Mouse (Mus musculus): ENCODE data around the gene Osbpl5. TPM values are rescaled to one million over a fixed set of nuclear protein-coding genes. Genes with fewer than 3 reads are reported as not detected.

The Osbpl5 gene
- 75.0 and 77.1 TPM in 2 replicates for polyA plus RNA-seq (2012; rRNA removed)

- no peak for DNase-seq
- no peak within 1 kb of the TSS for H3K27ac ChIP-seq (ENCODE audit: insufficient read depth, low read depth, low read length)
- TF ChIP-seq CTCF (conservative IDR thresholded peaks at IDR 0.05; ENCODE audit: insufficient read depth, insufficient read length, low read depth, low read length), result no peak
- no peak for TF ChIP-seq POLR2A (IDR thresholded peaks at IDR 0.05; ENCODE audit: low read depth, low read length)
- no peaks in the 10 kb centered on the region for H3K4me1 ChIP-seq (ENCODE audit: control insufficient read depth, insufficient read depth, low read length)
- no peaks in the 10 kb centered on the region for H3K36me3 ChIP-seq (ENCODE audit: control insufficient read depth, insufficient read depth, low read length)
- peak within 1 kb of the TSS; percentile 53 for H3K4me3 ChIP-seq (ENCODE audit: insufficient read depth, low read depth, low read length)
- 24% methylated on average over 22 of the region's 22 CpGs for WGBS
- no peaks in the 10 kb centered on the region for H3K27me3 ChIP-seq (replicated peaks; ENCODE audit: control insufficient read depth, insufficient read depth, low read length)
These were observed at the start of gene Osbpl5 for GRCm38 (mm10) chr7:143756125-143757026. Gene Osbpl5 (minus strand): TSS chr7:143756985.

- Histone ChIP-seq H3K4me3 (ENCODE audit: insufficient read depth, low read depth, low read length) (no peak overlapping the region), H3K36me3 (ENCODE audit: control insufficient read depth, insufficient read depth, low read length) (peaks cover 2% of the 10 kb centered on the region; the same call in 1 of the 2 replicates), H3K4me1 (ENCODE audit: control insufficient read depth, insufficient read depth, low read length) (no peaks in the 10 kb centered on the region), H3K27me3 (replicated peaks; ENCODE audit: control insufficient read depth, insufficient read depth, low read length) (no peaks in the 10 kb centered on the region), H3K27ac (ENCODE audit: insufficient read depth, low read depth, low read length) (no peak overlapping the region)
- 37% methylated on average over 5 of the region's 5 CpGs for WGBS
- DNase-seq, result peak; percentile 62
- TF ChIP-seq POLR2A (IDR thresholded peaks at IDR 0.05; ENCODE audit: low read depth, low read length), result no peak
- no peak for TF ChIP-seq CTCF (conservative IDR thresholded peaks at IDR 0.05; ENCODE audit: insufficient read depth, insufficient read length, low read depth, low read length)
These were observed 48.4 kb upstream of the Osbpl5 start for GRCm38 (mm10) chr7:143805199-143805624.

- TF ChIP-seq CTCF (conservative IDR thresholded peaks at IDR 0.05; ENCODE audit: insufficient read depth, insufficient read length, low read depth, low read length) (no peak), POLR2A (IDR thresholded peaks at IDR 0.05; ENCODE audit: low read depth, low read length) (no peak)
- Histone ChIP-seq H3K36me3 (ENCODE audit: control insufficient read depth, insufficient read depth, low read length) (peaks cover 3% of the 10 kb centered on the region; the same call in 1 of the 2 replicates), H3K4me1 (ENCODE audit: control insufficient read depth, insufficient read depth, low read length) (no peaks in the 10 kb centered on the region), H3K27me3 (replicated peaks; ENCODE audit: control insufficient read depth, insufficient read depth, low read length) (no peaks in the 10 kb centered on the region), H3K4me3 (ENCODE audit: insufficient read depth, low read depth, low read length) (no peak overlapping the region), H3K27ac (ENCODE audit: insufficient read depth, low read depth, low read length) (no peak overlapping the region)
- 79% methylated on average over 8 of the region's 8 CpGs for WGBS
- no peak for DNase-seq
These were observed 44.6 kb upstream of the Osbpl5 start for GRCm38 (mm10) chr7:143801195-143802065.

- H3K27me3 ChIP-seq (replicated peaks; ENCODE audit: control insufficient read depth, insufficient read depth, low read length), result no peaks in the 10 kb centered on the region
- H3K27ac ChIP-seq (ENCODE audit: insufficient read depth, low read depth, low read length), result no peak overlapping the region
- 82% methylated on average over 1 of the region's 1 CpGs for WGBS
- DNase-seq, result no peak
- no peak overlapping the region for H3K4me3 ChIP-seq (ENCODE audit: insufficient read depth, low read depth, low read length)
- H3K4me1 ChIP-seq (ENCODE audit: control insufficient read depth, insufficient read depth, low read length), result no peaks in the 10 kb centered on the region
- peaks cover 3% of the 10 kb centered on the region; the same call in 1 of the 2 replicates for H3K36me3 ChIP-seq (ENCODE audit: control insufficient read depth, insufficient read depth, low read length)
- TF ChIP-seq CTCF (conservative IDR thresholded peaks at IDR 0.05; ENCODE audit: insufficient read depth, insufficient read length, low read depth, low read length), result no peak
- TF ChIP-seq POLR2A (IDR thresholded peaks at IDR 0.05; ENCODE audit: low read depth, low read length), result no peak
These were observed 44.0 kb upstream of the Osbpl5 start for GRCm38 (mm10) chr7:143800770-143801169.

- Histone ChIP-seq H3K4me3 (ENCODE audit: insufficient read depth, low read depth, low read length) (no peak overlapping the region), H3K4me1 (ENCODE audit: control insufficient read depth, insufficient read depth, low read length) (no peaks in the 10 kb centered on the region), H3K27me3 (replicated peaks; ENCODE audit: control insufficient read depth, insufficient read depth, low read length) (no peaks in the 10 kb centered on the region), H3K27ac (ENCODE audit: insufficient read depth, low read depth, low read length) (no peak overlapping the region), H3K36me3 (ENCODE audit: control insufficient read depth, insufficient read depth, low read length) (peaks cover 3% of the 10 kb centered on the region; the same call in 1 of the 2 replicates)
- DNase-seq, result no peak
- TF ChIP-seq POLR2A (IDR thresholded peaks at IDR 0.05; ENCODE audit: low read depth, low read length), result no peak
- TF ChIP-seq CTCF (conservative IDR thresholded peaks at IDR 0.05; ENCODE audit: insufficient read depth, insufficient read length, low read depth, low read length), result no peak
- 93% methylated on average over 4 of the region's 4 CpGs for WGBS
These were observed 42.0 kb upstream of the Osbpl5 start for GRCm38 (mm10) chr7:143798783-143799182.

GRCm38 (mm10) chr7:143793121-143793520 is 36.3 kb upstream of the Osbpl5 start:
- peak; percentile 87 for DNase-seq
- Histone ChIP-seq H3K27ac (ENCODE audit: insufficient read depth, low read depth, low read length) (no peak overlapping the region), H3K27me3 (replicated peaks; ENCODE audit: control insufficient read depth, insufficient read depth, low read length) (no peaks in the 10 kb centered on the region), H3K4me1 (ENCODE audit: control insufficient read depth, insufficient read depth, low read length) (peaks cover 8% of the 10 kb centered on the region), H3K36me3 (ENCODE audit: control insufficient read depth, insufficient read depth, low read length) (no peaks in the 10 kb centered on the region), H3K4me3 (ENCODE audit: insufficient read depth, low read depth, low read length) (no peak overlapping the region)
- TF ChIP-seq POLR2A (IDR thresholded peaks at IDR 0.05; ENCODE audit: low read depth, low read length), result no peak
- peak; percentile 74 for TF ChIP-seq CTCF (conservative IDR thresholded peaks at IDR 0.05; ENCODE audit: insufficient read depth, insufficient read length, low read depth, low read length)
- 41% methylated on average over 4 of the region's 4 CpGs for WGBS

Data from kidney, adult 2 months (tissue).